Mouse (Mus musculus) heart, postnatal 0 days (tissue): Measurements from ENCODE around the gene Ypel5. TPM values are rescaled to one million over a fixed set of nuclear protein-coding genes. Genes with fewer than 3 reads are reported as not detected.

Experiments
- ATAC-seq: fragments of 200-750 bp; cut with Nextera tagmentation; 2 replicates; pipeline ENCODE4 v1.8.0; 2017; ENCODE audit warnings: low read depth, moderate number of reproducible peaks, moderate library complexity; ENCODE audit not compliant: insufficient read depth
- DNase-seq: peaks from one replicate; pipeline ENCODE4 v3.0.0-alpha.2; 2016; ENCODE audit warnings: low spot score
- H3K27ac ChIP-seq: fragments of 300-500 bp; sonication (generic); 2 replicates; pipeline ENCODE4 v1.5.1; 2014; ENCODE audit warnings: low read depth, mild to moderate bottlenecking
- H3K27me3 ChIP-seq: fragments of 300-500 bp; sonication (generic); 2 replicates; pipeline ENCODE4 v1.6.1; 2014; ENCODE audit warnings: low read length, mixed read lengths; ENCODE audit not compliant: control insufficient read depth, insufficient read depth
- H3K36me3 ChIP-seq: fragments of 300-500 bp; sonication (generic); replicated peaks from 2 replicates; pipeline ENCODE4 v1.6.1; 2014; ENCODE audit warnings: low read length, mixed read lengths; ENCODE audit not compliant: control insufficient read depth, insufficient read depth
- H3K4me1 ChIP-seq: fragments of 300-500 bp; sonication (generic); 2 replicates; pipeline ENCODE4 v1.6.1; 2014; ENCODE audit warnings: antibody characterized with exemption; ENCODE audit not compliant: control insufficient read depth, insufficient read depth
- H3K4me2 ChIP-seq: fragments of 300-500 bp; sonication (generic); 2 replicates; pipeline ENCODE4 v1.6.1; 2014; ENCODE audit warnings: low read depth, mild to moderate bottlenecking, low read length, moderate library complexity
- H3K4me3 ChIP-seq: fragments of 300-500 bp; sonication (generic); 2 replicates; pipeline ENCODE4 v1.5.1; 2014; ENCODE audit warnings: low read depth, low read length
- H3K9ac ChIP-seq: fragments of 300-500 bp; sonication (generic); replicated peaks from 2 replicates; pipeline ENCODE4 v1.6.1; 2014; ENCODE audit warnings: low read depth, low read length, mixed read lengths
- H3K9me3 ChIP-seq: fragments of 300-500 bp; sonication (generic); replicated peaks from 2 replicates; pipeline ENCODE4 v1.6.1; 2016; ENCODE audit warnings: low read length; ENCODE audit not compliant: control insufficient read depth
- CTCF ChIP-seq: IDR thresholded peaks from 2 replicates; pipeline ENCODE4 v1.5.1; 2016; ENCODE audit warnings: antibody characterized with exemption, control low read depth, low read depth
- EP300 ChIP-seq: IDR thresholded peaks from 2 replicates; pipeline ENCODE4 v1.6.1; 2016; ENCODE audit warnings: antibody characterized with exemption, low read depth
- WGBS: fragments of 180-500 bp; shearing (Covaris S2); extraction: QIAGEN DNeasy Blood & Tissue Kit; methylation state at CpG from one replicate; pipeline ENCODE4 v1.1.7; 2014; 5-methylcytosine and 5-hydroxymethylcytosine counted together
- polyA plus RNA-seq: library from polyadenylated mRNA; unstranded; fragments of >200 nt; fragmentation: Nextera tagmentation; extraction: Ambion mirVana; gene quantifications from 2 replicates; pipeline ENCODE4 v1.2.1, GENCODE M21; 2015
- total RNA-seq: library from RNA; depleted of rRNA; stranded (reverse); fragments of >200 nt; gene quantifications from 2 replicates; pipeline ENCODE4 v1.2.3, GENCODE M21; 2014; ENCODE audit warnings: low replicate concordance

The Ypel5 gene
- total and polyA plus RNA-seq, 2 experiments from 2014 or later = 39.0 to 63.3 TPM

GRCm38 (mm10) chr17:72819714-72820113 is 16.5 kb upstream of the Ypel5 start:
- H3K4me2 ChIP-seq = no peak overlapping the region
- no peaks in the 10 kb centered on the region for H3K9me3 ChIP-seq
- no peaks in the 10 kb centered on the region for H3K27me3 ChIP-seq
- no peak overlapping the region for H3K9ac ChIP-seq
- H3K4me3 ChIP-seq = no peak overlapping the region
- DNase-seq (no peak), ATAC-seq (no peak)
- WGBS = 46% methylated on average over 2 of the region's 2 CpGs
- peaks cover 10% of the 10 kb centered on the region for H3K4me1 ChIP-seq
- no peaks in the 10 kb centered on the region for H3K36me3 ChIP-seq
- TF ChIP-seq CTCF = no peak
- TF ChIP-seq EP300 = no peak
- no peak overlapping the region for H3K27ac ChIP-seq

DNA sequence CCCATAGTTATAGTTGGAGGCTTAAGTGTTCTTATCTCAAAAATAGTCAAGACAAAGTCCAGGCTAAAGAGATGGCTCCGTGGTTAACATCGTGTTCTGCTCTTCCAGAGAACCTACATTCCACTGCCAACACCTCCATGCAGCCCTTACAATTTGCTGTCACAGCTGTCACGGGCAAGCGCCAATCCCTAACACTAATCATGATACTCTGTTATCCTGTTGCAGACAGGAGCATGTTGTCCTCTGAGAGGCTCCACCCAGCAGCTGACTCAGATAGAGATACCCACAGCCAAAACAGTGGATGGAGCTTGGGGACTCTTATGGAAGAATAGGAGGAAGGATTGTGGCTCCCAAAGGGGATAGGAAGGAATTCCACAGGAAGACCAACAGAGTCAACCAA is 15.8 kb upstream of the Ypel5 start:
- Histone ChIP-seq H3K36me3 (no peaks in the 10 kb centered on the region), H3K9ac (no peak overlapping the region), H3K4me2 (no peak overlapping the region), H3K27me3 (no peaks in the 10 kb centered on the region), H3K27ac (peak overlapping the region; percentile 61), H3K9me3 (no peaks in the 10 kb centered on the region), H3K4me1 (peaks cover 10% of the 10 kb centered on the region), H3K4me3 (no peak overlapping the region)
- WGBS = 9% methylated on average over 4 of the region's 4 CpGs
- DNase-seq = no peak
- peak; percentile 55; the same call in 1 of the 2 replicates for ATAC-seq
- TF ChIP-seq EP300 (no peak), CTCF (no peak)

- ATAC-seq = no peak
- Histone ChIP-seq H3K4me2 (no peak overlapping the region), H3K9ac (no peak overlapping the region), H3K27me3 (no peaks in the 10 kb centered on the region), H3K4me1 (peaks cover 11% of the 10 kb centered on the region), H3K4me3 (no peak overlapping the region), H3K9me3 (no peaks in the 10 kb centered on the region), H3K36me3 (no peaks in the 10 kb centered on the region), H3K27ac (no peak overlapping the region)
- TF ChIP-seq CTCF = no peak
- no peak for TF ChIP-seq EP300
- no peak for DNase-seq
- 75% methylated on average over 1 of the region's 1 CpGs for WGBS
Observed at GRCm38 (mm10) chr17:72821923-72822322, 14.3 kb upstream of the Ypel5 start.

DNA sequence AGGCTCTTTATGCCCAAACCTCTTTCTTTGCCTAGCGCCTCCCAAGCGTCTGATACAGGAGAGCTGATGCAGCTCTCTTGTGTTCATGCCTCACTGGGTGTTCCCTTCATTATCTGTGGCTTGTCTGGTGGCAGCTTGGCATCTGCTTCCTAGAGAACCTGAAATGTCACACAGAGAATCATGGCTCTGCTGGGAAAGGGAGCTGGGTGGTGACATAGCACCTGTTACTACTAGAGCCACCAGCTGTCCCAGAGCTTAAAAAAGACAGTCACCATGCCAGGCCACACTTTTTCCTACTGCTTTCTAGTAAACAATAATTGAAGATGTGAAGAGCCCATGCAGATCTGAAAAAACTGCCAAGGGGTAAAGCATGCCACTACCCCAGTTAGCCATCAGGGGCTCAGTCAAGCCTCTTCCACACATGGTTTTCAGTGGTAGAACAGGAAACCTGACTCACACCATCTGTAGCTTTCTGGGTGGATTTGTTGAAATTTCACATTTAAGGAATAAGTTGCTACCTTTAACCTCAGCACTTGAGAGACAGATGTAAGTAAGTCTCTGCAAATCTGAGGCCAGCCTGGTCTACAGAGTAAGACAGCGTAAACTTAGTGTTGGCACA is 9.2 kb upstream of the Ypel5 start:
- no peak overlapping the region for H3K4me3 ChIP-seq
- no peaks in the 10 kb centered on the region for H3K36me3 ChIP-seq
- H3K27me3 ChIP-seq = no peaks in the 10 kb centered on the region
- 77% methylated on average over 3 of the region's 3 CpGs for WGBS
- H3K4me2 ChIP-seq = no peak overlapping the region
- no peak for TF ChIP-seq EP300
- TF ChIP-seq CTCF = no peak
- no peaks in the 10 kb centered on the region for H3K9me3 ChIP-seq
- H3K9ac ChIP-seq = no peak overlapping the region
- H3K4me1 ChIP-seq = peaks cover 24% of the 10 kb centered on the region
- ATAC-seq (0 out of 2 replicates have a peak, but pooled peaks have one; percentile 36), DNase-seq (no peak)
- peak overlapping the region; percentile 24; the same call in 1 of the 2 replicates for H3K27ac ChIP-seq

DNA sequence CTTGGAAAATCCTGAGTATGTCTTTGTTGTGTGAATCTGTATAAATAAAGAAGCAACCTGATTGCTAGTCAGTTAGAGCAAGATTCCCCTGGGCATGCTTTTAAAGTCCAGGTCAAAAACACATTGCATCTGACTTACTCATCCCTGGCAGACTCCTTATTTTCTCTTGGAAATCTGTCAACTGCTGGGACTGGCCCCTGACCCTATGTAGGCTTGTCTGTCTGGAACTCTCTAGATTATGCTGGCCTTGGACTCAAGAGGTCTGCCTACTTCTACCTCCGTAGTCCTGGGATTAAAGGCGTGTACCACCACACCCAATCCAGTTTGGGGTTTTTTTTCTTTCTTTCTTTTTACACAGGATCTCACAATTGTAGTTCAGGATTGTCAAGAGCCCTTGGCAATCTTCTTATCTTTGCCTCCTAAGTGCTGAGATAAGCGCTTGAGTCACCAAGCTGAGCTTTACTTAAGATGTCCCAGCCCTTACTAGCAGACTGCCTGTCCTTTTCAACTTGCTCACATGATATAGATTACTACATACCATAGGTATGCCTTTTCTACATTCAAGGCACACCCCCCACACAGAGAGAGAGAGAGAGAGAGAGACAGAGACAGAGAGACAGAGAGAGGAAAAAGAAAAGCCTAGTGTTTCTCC is 8.1 kb upstream of the Ypel5 start:
- ATAC-seq = peak; percentile 44; the same call in 1 of the 2 replicates
- H3K4me2 ChIP-seq = no peak overlapping the region
- DNase-seq = no peak
- WGBS = 30% methylated on average over 3 of the region's 3 CpGs
- peaks cover 24% of the 10 kb centered on the region for H3K4me1 ChIP-seq
- no peaks in the 10 kb centered on the region for H3K9me3 ChIP-seq
- no peak overlapping the region for H3K27ac ChIP-seq
- H3K27me3 ChIP-seq = no peaks in the 10 kb centered on the region
- TF ChIP-seq EP300 = no peak
- TF ChIP-seq CTCF = no peak
- H3K9ac ChIP-seq = no peak overlapping the region
- H3K4me3 ChIP-seq = no peak overlapping the region
- no peaks in the 10 kb centered on the region for H3K36me3 ChIP-seq
